11 mouse cellular contexts compared by ENCODE assay signal in the genomic region with DNA sequence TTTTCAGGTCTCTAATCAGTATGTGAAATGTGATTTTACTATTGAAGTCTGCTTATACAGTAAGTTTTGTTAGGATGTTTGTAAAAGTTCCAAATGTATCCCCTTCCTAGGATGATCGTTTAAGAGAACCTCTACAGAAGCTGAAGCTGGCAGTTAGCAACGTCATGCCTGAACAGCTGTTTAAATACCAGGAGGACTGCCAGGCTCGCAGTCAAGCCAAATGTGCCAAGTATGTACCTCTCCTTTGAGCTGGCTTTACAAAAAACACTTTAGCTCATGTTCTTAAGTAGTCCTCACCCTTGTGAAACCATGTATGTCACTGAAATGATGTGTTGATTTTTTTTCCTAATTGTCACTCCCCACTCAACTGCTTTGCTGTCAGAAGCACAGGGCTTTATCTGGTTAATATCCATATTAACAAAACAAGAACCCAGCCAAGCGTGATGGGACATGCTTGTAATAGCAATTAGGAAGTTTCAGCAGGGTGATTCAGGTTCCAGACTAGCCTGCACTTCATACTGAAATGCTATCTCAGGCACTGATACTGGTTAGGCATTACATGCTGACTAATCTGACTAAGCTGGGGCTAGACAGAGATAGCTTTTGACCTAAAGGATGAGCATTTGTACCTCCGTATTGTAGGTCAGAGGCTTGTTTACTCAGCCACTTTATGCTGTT. TPM values are rescaled to one million over a fixed set of nuclear protein-coding genes. Genes with fewer than 3 reads are reported as not detected.
DNase-seq lines count a peak whose midpoint lies in the region; ATAC-seq and TF ChIP-seq lines count a peak whose summit lies in the region.
"Had no signal": no experiment of that assay in that cellular context is flagged by ENCODE, and none has a peak within 500 bp of the region (broad histone marks: within the 10 kb centered on the region; RNA-seq: fewer than 3 reads in every experiment).

No protein-coding gene starts in this region.

- no peak for TF ChIP-seq POLR2A in liver, adult 2 months (IDR thresholded peaks at IDR 0.05; ENCODE audit: extremely low read depth, insufficient read depth, low read length)

- TF ChIP-seq CTCF in liver, adult 2 months (IDR thresholded peaks at IDR 0.05; ENCODE audit: low read depth, low read length) = no peak
- no peak for TF ChIP-seq CTCF in left cerebral cortex, adult 2 months (IDR thresholded peaks at IDR 0.05)

- no peak overlapping the region for H3K9ac ChIP-seq in forebrain, embryonic 12.5 days
- no peak overlapping the region for H3K9ac ChIP-seq in forebrain, embryonic 15.5 days (replicated peaks)
- no peak overlapping the region for H3K9ac ChIP-seq in liver, adult 2 months (ENCODE audit: low read depth, low read length)
- H3K9ac ChIP-seq in liver, embryonic 11.5 days (ENCODE audit: low read depth, low read length) = no peak overlapping the region
- H3K9ac ChIP-seq: neural tube, embryonic 12.5 days had no signal

- H3K27me3 ChIP-seq in forebrain, embryonic 12.5 days = no peaks in the 10 kb centered on the region
- no peaks in the 10 kb centered on the region for H3K27me3 ChIP-seq in forebrain, embryonic 15.5 days
- no peaks in the 10 kb centered on the region for H3K27me3 ChIP-seq in liver, adult 2 months (ENCODE audit: control insufficient read depth, insufficient read depth, low read length)
- no peaks in the 10 kb centered on the region for H3K27me3 ChIP-seq in liver, embryonic 11.5 days (replicated peaks; ENCODE audit: control insufficient read depth, insufficient read depth, low read length)
- H3K27me3 ChIP-seq: neural tube, embryonic 12.5 days had no signal

- ATAC-seq in forebrain, embryonic 12.5 days (ENCODE audit: low FRiP score) = no peak
- ATAC-seq in forebrain, embryonic 15.5 days (replicated peaks) = no peak
- no peak for ATAC-seq in liver, embryonic 11.5 days (replicated peaks; ENCODE audit: low FRiP score)

- H3K36me3 ChIP-seq in forebrain, embryonic 12.5 days (replicated peaks) = peaks cover 67% of the 10 kb centered on the region
- peaks cover 67% of the 10 kb centered on the region for H3K36me3 ChIP-seq in forebrain, embryonic 15.5 days
- H3K36me3 ChIP-seq in liver, adult 2 months (ENCODE audit: control insufficient read depth, insufficient read depth, low read length) = peaks cover 36% of the 10 kb centered on the region
- peaks cover 12% of the 10 kb centered on the region; the same call in 1 of the 2 replicates for H3K36me3 ChIP-seq in liver, embryonic 11.5 days (ENCODE audit: control insufficient read depth, insufficient read depth, low read length)

- WGBS in forebrain, embryonic 12.5 days = 57% methylated on average over 5 of the region's 5 CpGs
- 38% methylated on average over 5 of the region's 5 CpGs for WGBS in forebrain, embryonic 15.5 days
- WGBS in liver, adult 2 months = 17% methylated on average over 5 of the region's 5 CpGs
- WGBS in liver, embryonic 11.5 days = 83% methylated on average over 5 of the region's 5 CpGs

- DNase-seq in liver, adult 2 months (ENCODE audit: extremely low read depth, low read depth, low spot score) = peak; percentile 86
- DNase-seq in liver, embryonic 11.5 days (ENCODE audit: low spot score) = no peak
- peak; percentile 45 for DNase-seq in kidney, adult 9 months
- DNase-seq in retina, postnatal 1 day = peak; percentile 81
- DNase-seq in left cerebral cortex, adult 2 months (ENCODE audit: extremely low spot score in 1 of 2, low spot score in 2 of 2) = no peak
- DNase-seq in adrenal gland, adult (ENCODE audit: inconsistent age in 2 of 2, low spot score in 1 of 2) = no peak

- no peaks in the 10 kb centered on the region for H3K79me2 ChIP-seq in liver, adult 2 months (ENCODE audit: control insufficient read depth, insufficient read depth, low read length)

- intact Hi-C loops in left cerebral cortex, adult 2 months (cut with DNase I) = no loop called here

- no peaks in the 10 kb centered on the region for H3K9me3 ChIP-seq in forebrain, embryonic 12.5 days
- H3K9me3 ChIP-seq in forebrain, embryonic 15.5 days = no peaks in the 10 kb centered on the region
- H3K9me3 ChIP-seq in liver, embryonic 11.5 days (ENCODE audit: control insufficient read depth, low read length) = no peaks in the 10 kb centered on the region
- H3K9me3 ChIP-seq: forebrain, embryonic 10.5 days; limb, embryonic 10.5 days; neural tube, embryonic 12.5 days had no signal

- H3K4me1 ChIP-seq in forebrain, embryonic 12.5 days = peaks cover 8% of the 10 kb centered on the region; the same call in 1 of the 2 replicates
- H3K4me1 ChIP-seq in forebrain, embryonic 15.5 days = 0 out of 2 replicates have a peak, but pooled peaks cover 7% of the 10 kb centered on the region
- H3K4me1 ChIP-seq in liver, adult 2 months (ENCODE audit: control insufficient read depth, insufficient read depth, low read length) = peaks cover 6% of the 10 kb centered on the region; the same call in 1 of the 2 replicates
- no peaks in the 10 kb centered on the region for H3K4me1 ChIP-seq in liver, embryonic 11.5 days (replicated peaks; ENCODE audit: control insufficient read depth, insufficient read depth, low read length)
- H3K4me1 ChIP-seq: forebrain, embryonic 10.5 days; limb, embryonic 10.5 days; neural tube, embryonic 12.5 days had no signal

- H3K27ac ChIP-seq in forebrain, embryonic 12.5 days = 0 out of 2 replicates have a peak overlapping the region, but pooled peaks have one; percentile 33
- no peak overlapping the region for H3K27ac ChIP-seq in forebrain, embryonic 15.5 days (replicated peaks)
- no peak overlapping the region for H3K27ac ChIP-seq in liver, adult 2 months (replicated peaks; ENCODE audit: insufficient read depth, low read depth, low read length)
- no peak overlapping the region for H3K27ac ChIP-seq in liver, embryonic 11.5 days (ENCODE audit: low read depth, low read length)
- no peak overlapping the region for H3K27ac ChIP-seq in left cerebral cortex, adult 2 months
- H3K27ac ChIP-seq: forebrain, embryonic 10.5 days; limb, embryonic 10.5 days; neural tube, embryonic 12.5 days had no signal

- H3K4me3 ChIP-seq in forebrain, embryonic 12.5 days (replicated peaks) = no peak overlapping the region
- no peak overlapping the region for H3K4me3 ChIP-seq in forebrain, embryonic 15.5 days
- no peak overlapping the region for H3K4me3 ChIP-seq in liver, adult 2 months (ENCODE audit: insufficient read depth, low read depth, low read length)
- H3K4me3 ChIP-seq in liver, embryonic 11.5 days (ENCODE audit: low read depth, low read length) = no peak overlapping the region
- H3K4me3 ChIP-seq in left cerebral cortex, adult 2 months = no peak overlapping the region
- H3K4me3 ChIP-seq: forebrain, embryonic 10.5 days; limb, embryonic 10.5 days; neural tube, embryonic 12.5 days had no signal

- H3K4me2 ChIP-seq in forebrain, embryonic 12.5 days = no peak overlapping the region
- no peak overlapping the region for H3K4me2 ChIP-seq in forebrain, embryonic 15.5 days (replicated peaks)
- H3K4me2 ChIP-seq in liver, embryonic 11.5 days = no peak overlapping the region
- H3K4me2 ChIP-seq: neural tube, embryonic 12.5 days had no signal

RNA-seq across cellular contexts. Expression of a gene that starts 48.1 kb away (rescaled TPM):
- polyA plus RNA-seq in forebrain, embryonic 12.5 days (2016; fragmentation: Nextera tagmentation; extraction: Ambion mirVana) = 18.6 and 27.2 TPM in 2 replicates
- 19.1 and 20.8 TPM in 2 replicates for polyA plus RNA-seq in forebrain, embryonic 15.5 days (2015; fragmentation: Nextera tagmentation; extraction: Ambion mirVana)
- total RNA-seq in liver, adult 2 months (2014; rRNA removed) = 7.9 and 10.6 TPM in 2 replicates
- 2.2 and 2.9 TPM in 2 replicates for polyA plus RNA-seq in liver, adult 2 months (2012; rRNA removed)
- polyA plus RNA-seq in liver, embryonic 11.5 days (2014; fragmentation: Nextera tagmentation; extraction: Ambion mirVana) = 12.3 and 14.5 TPM in 2 replicates
- total RNA-seq in left cerebral cortex, adult 2 months (2021) = 10 to 100 TPM; 53.7 to 65.8 TPM

RNA-seq across cellular contexts. Expression of a gene that starts 51.5 kb away (rescaled TPM):
- polyA plus RNA-seq in forebrain, embryonic 12.5 days (2016; fragmentation: Nextera tagmentation; extraction: Ambion mirVana) = 129 and 134 TPM in 2 replicates
- polyA plus RNA-seq in forebrain, embryonic 15.5 days (2015; fragmentation: Nextera tagmentation; extraction: Ambion mirVana) = 152 and 161 TPM in 2 replicates
- 63.7 and 93.6 TPM in 2 replicates for total RNA-seq in liver, adult 2 months (2014; rRNA removed)
- 219 and 299 TPM in 2 replicates for polyA plus RNA-seq in liver, adult 2 months (2012; rRNA removed)
- polyA plus RNA-seq in liver, embryonic 11.5 days (2014; fragmentation: Nextera tagmentation; extraction: Ambion mirVana) = 141 and 146 TPM in 2 replicates
- 10 to 100 TPM; 53.2 to 58.7 TPM for total RNA-seq in left cerebral cortex, adult 2 months (2021)

Comparison
In these comparisons a context has a peak if more than half of its experiments do, and no peak if none do; other contexts are left out.
1. DNase-seq: peak in liver, adult 2 months (single experiment), kidney, adult 9 months (single experiment) and retina, postnatal 1 day (single experiment); none in liver, embryonic 11.5 days (single experiment), left cerebral cortex, adult 2 months (0 of 2) and adrenal gland, adult (0 of 2).